Mouse (Mus musculus) left cerebral cortex, adult 9 months (tissue): Measurements from ENCODE around the gene Iqca.

Source experiments
- DNase-seq, 2 experiments: peaks; one replicate each; pipeline ENCODE4 v3.0.0; 2022; ENCODE audit warnings: low spot score in 2 of 2

The Iqca gene

DNA sequence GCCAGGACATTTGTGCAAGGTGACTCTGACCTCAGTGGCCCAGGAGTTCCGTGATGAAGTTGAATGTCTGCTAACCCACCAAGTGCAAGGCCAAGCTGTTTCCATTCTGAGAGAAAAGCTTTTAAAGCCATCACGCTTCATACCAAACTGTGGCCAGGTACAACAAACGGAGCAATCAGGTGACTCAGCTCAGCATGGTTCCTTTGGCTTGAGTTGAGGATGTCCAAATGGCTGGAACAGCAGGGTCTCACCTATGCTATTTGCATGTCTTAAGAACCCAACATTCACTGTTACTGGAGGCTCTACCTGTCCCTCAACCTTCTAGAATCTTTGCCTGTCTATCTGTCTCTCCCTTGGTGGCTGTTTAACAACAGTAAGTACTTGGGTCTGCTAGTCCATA, 93.1 kb downstream of the Iqca start:
- no peak for DNase-seq

DNA sequence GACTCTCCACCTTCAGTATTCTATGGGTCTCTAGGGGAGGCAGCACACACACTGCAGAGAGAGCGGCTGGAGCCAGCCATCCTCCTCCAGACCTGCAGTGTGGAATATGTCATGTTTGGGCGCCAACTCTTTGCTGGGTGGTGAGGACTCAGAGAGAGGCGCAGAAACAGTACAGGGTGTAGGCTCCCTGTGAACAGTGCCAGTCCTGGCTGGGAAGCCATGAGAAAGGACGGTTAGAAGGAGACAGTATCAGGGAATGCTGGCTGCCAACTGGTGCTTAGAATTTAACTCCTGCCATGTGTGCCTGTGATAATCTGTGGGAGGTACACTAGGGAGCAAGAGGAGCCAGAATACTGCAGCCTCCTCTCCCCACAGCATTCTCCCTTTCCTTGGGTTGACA, 98.2 kb downstream of the Iqca start:
- DNase-seq: peak; percentile 44 to 73

DNA sequence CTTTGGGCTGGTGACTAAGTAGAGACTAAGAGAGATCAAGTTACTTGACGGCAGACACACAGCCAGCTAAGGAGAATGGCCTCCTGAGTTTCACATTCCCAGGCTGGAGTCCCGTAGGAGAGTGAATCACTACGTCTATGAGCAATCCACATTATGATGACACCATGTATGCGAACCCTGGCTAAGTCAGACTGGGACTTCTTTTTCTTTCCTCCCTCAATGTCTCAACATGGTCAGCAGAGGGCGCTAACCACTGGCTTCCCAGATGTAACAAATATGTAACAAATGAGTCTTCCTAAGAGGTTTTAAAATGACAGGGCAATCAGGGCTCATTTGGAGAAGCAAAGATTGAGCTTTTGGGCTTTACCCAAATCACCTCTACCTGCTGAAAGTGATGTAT, 101.9 kb downstream of the Iqca start:
- peak in 1 of 2 experiments; percentile 51 for DNase-seq

DNA sequence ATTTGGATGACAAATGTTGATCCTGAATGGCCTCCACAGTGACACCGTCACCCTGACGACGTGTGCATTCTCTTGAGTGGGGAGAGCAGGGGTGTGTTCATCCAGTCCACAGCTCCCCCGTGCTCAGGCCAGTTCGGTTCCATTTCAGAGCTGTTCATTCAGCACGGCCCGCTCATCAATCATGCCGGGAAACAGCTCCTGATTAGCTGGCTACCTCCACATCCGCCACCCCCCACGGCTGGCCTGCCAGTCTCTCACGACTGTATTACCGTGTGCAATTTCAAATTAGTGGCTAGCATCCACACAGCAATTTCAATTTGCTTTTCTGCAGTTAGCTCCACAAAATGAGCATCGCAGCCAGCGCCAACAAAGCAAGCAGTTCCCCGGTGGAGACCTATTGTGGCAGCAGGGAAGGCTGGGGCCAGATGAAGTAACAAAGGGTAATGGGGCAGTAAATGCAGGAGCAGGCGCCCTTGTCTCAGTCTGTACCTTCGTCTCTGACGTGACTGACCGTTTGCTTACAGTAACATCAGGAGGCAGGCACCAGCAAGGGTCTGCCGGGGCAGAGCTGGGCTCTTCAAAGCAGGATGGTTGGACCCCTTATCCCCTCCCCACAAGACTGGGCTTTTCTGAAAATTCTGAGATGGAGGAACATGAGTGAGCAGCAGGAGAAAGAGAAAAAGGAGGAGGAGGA, 103.0 kb downstream of the Iqca start:
- no peak for DNase-seq

DNA sequence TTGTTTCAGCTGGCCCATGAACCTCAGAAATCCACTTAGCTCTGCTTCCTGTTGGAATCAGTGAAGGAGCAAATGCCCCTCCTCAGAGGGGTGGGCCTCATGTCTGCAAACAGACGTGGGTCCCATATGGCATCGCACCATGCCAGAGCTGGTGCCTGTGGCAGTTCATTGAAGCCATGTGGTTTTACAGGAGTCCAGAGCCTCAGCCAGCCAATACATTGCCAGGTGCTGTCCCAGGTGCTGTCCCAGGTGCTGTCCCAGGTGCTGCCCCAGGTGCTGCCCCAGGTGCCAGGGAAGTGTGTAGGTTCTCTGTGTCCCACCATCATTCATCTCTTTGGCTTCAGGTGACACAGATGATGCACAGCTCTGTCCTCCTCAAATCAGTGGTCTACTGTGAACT, 124.9 kb downstream of the Iqca start:
- no peak for DNase-seq

DNA sequence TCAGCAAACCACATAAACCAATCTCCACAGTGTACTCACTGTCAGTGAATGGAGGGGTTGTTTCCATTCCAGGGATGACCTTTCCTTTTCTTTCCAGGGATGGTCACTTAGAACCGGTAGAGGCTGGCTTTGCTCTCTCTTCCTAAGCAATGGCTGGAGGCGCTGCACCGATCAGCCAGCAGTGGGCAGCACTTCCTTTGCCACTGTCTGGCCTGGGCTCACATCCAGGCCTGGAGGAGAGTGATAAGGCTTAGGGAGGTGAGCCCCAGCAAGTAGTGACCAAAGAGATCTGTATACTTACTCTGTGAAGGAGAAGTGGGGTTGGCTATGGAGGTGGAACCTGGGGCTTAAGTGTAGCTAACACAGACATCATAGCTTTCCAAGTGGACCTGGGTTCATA, 126.3 kb downstream of the Iqca start:
- DNase-seq: peak in 1 of 2 experiments; percentile 13

DNA sequence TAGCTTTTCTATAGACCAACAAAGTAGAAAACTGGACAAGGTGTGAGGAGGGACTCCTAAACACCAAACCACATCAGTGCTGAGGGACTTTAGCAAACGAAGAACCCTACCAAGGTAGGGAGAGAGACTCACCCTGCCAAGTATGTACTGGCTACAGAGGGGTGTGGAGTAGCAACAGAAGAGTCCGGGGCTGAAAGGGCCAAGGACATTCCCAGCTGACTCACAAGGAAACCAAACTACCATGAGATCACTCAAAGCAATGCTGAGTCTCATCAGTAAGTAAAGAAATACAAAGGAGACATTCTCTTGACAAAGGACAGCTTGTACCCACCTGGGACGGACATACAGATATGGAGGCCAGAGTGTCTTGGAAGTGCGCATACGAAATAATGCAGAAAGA, 132.9 kb downstream of the Iqca start:
- DNase-seq: no peak

DNA sequence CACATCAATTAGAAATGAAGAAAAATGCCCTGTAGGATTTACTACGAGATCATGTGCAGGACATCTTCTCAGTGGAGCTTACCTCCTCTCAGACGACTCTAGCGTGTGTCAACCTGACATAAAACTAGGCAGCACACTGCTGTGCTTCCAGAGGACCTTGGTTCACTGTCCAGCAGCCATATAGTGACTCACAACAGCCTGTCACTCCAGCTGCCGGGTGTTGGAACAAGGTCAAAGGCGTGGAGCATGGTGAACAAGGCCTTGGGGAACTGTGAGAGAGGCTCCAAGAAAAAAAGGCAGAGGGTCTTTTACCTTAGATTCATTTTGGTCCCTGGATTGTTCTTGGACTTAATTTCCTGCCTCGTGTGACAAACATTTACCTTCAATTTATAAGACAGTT, 135.1 kb downstream of the Iqca start:
- no peak for DNase-seq

DNA sequence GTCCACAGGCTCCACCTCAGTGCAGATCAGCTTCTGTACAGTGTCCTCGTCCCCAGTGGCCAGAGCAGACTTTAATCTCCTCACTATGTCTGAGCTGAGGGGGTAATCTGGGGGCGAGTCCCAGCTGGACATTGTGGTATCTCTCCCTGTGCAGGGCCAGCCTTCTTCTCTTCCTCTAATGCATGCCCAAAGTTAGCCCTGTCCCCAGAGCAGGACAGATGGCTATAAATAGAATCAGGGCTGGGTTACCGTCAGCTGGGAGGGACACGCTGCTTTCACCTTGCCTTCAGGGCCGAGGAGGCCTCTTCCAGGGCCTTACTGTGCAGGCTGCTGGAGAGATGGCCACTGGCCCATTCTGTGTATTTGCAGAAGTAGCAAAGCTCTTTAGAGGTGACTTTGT, 138.8 kb downstream of the Iqca start, which contains the start of gene Asb18:
Gene Asb18, minus strand, starts transcription at position 221 of the 400 bp plus-strand sequence.
- DNase-seq: no peak

DNA sequence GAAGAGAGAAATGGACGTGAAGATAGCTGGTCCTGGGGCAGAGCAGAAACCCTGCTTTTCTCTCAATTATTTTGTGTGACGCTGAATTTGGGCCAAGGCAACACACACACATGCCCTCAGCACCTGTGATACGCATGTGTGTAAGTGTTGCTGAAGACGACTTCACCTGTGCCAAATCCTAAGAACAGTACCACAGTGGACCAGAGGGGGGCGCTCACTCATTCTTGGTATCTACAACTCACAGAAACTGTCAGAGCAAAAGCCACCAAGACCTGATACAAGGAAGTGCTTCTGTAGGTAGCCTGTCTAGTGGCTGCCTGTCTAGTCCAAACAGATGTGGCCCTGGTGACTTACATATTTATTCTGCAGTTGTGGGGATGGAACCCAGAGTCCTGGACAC, 139.9 kb downstream of the Iqca start:
- no peak for DNase-seq

DNA sequence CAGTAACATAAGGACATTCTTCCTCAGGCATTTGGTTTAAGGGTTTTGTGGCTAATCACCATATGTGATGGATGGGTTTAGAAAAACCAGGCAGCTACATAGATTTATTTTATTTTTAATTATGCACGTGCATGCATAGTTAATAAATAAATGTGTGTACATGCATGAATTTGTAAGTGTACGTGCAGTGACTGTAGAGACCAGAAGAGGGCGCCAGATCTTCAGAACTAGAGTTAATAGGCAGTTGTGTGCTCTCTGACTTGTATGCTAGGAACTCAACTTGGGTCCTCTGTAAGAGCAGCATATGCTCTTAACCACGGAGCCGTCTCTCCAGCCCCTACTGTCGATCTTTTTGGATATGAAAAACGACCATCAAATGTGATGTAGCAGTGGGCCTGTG, 140.4 kb downstream of the Iqca start:
- no peak for DNase-seq

DNA sequence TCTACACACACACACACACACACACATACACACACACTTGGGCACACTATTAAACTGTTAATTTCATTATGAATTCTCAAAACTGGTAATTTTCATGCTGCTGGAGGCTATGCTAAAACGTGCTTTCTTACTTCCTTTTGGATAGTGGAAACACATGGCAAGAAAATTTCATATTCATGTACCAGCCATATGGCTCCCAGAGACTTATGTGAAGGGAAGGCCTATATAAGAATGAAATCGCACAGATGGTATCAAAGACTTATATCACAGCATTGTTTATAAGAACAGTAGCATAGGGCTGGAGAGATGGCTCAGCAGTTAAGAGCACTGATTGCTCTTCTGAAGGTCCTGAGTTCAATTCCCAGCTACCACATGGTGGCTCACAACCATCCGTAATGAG, 141.0 kb downstream of the Iqca start:
- DNase-seq: no peak

DNA sequence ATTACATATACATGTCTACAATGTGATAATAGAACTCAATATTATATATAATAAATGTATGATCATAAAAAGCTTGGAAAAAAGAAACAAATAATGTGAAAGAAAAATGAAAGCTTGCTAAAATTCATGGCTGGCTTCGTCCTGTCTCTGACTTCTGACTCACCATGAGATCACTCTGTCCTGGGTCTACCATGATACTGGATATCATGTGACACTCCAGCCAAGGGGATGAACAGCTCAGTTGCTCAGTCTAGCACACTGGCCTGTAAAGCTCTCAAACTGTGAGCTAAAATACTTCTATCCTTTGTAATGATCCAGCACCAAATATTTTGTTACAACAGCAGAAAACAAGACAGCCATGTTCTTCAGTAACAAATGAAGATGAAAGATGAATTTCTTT, 143.1 kb downstream of the Iqca start:
- DNase-seq: no peak

DNA sequence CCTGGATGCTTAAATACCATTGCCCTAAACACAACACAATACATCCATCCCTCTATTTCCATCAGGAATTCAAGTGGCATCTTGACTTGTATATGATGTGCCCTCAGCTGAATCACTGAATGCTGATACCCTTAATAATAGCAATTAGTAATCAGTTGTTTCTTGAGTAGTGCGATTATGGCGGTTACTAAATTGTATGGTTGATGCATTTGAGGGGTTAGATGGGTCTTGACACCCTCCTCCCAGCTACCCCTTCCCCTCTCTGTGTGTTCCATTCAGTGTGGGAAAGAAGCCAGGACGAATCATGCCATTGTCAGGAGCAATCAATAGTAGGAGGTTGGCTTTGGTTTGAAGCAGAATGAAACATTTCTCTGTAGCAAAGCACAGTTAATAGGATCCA, 144.0 kb downstream of the Iqca start:
- DNase-seq: no peak

DNA sequence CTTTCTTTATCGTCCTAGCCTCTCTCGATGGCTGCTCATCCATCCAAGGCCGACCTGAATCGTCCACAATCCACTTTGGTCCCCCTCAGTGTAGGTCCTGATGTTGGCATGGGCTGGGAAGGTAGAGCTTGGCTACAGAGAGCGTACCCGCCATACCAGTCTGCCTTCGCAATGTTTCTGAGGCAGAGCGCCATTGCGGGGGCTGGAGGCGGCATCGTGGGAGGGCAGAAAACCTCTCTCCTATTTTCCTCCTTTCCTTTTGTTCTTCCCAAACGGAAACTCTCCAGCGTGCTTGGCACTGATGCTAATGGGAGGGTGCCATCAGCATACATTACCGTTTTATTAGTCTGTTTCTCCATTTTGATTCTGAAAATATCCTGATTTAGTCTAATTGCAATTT, 146.5 kb downstream of the Iqca start:
- DNase-seq: peak in 1 of 2 experiments; percentile 39

DNA sequence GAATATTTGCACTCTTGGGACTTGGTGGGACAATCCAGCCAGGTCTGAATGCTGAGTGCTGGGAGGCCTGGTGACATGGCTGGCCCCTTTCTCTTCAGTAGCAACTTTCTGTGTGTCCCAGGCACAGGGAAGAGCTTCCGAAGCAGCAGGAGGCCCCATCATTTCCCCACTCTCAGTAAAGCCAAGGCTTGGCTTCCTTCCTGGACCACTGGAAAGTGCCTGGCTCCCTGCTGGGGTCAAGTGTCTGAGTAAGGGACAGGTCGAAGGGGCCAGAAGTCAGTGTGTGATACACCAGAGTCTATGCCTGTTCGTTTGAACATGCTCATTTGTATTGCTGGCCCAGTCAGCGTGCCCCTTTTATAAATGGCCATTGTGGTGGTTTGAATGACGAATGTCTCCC, 152.2 kb downstream of the Iqca start:
- no peak for DNase-seq

DNA sequence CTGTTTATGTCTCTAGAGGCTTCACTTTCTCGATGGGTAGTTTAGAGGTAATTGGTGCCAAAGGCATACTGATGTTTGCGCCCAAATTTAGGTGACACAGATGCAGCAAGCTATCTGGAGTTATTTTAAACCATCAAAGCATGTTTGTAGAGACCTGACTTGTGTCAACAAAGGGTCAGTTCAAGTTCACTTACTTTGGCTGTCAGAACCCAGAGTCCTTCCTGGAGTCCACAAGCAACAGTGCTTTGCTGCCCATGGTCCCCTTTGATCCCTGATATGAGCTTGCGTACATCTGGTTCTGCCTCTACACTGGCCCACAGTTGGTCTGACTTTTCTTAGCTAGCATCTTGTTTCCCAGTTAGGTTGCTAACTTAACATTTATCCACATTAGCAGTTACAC, 153.3 kb downstream of the Iqca start:
- DNase-seq: no peak

DNA sequence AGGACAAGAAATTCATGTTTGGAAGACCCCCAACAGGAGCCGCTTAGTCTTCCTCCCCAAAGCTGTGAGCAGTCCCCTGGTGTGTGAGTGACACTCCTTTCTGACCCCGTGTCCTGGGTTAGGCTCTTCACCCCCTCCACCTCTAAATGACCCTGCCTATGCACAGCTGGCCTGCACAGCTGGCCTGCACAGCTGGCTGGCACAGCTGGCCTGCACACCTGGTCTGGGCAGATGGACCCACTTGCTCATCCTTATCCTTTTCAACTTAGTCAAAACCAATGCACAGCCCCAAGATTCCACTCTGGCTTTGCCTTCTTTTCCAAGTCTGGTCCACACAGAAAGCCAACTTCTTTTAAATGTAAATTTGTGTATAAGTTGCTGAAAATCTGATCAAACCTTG, 154.5 kb downstream of the Iqca start:
- no peak for DNase-seq

DNA sequence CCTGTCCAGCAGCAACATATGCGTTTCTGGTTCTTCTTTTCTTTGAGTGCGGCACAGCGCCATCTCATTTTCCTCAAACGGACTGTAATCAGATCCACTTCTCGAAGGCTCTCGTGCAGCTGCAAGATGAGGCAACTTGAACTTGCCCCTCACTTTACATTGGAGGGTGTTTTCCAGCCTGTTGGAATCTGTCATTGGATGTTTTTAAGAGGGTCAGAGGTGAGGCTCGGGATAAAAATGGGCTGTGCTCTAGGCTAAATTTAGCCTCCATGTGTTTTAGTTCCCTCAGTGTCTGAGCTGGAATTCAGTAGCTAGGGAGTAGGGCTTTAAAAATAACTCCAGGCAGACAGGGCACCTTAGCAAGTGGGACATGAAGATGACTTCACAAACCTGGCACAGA, 155.1 kb downstream of the Iqca start:
- no peak for DNase-seq

DNA sequence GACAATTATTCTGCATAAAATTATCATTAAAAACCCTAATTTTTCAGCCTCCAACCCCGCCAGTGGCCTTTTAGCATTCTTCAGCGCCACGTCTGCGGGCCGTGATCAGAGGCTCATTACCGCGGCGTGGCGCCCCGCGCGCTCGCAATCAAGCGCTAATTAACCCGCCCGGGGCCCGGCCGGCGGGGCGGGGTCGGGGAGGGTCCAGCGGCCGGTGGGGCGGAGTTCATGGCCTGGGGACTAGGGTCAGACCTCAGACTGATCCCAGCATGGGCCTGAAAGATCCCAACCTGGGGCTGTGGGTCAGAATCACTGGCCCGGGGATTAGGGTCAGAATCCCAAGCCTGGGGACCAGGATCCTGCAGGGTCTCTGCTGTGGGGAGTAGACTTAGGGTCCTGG, 160.9 kb downstream of the Iqca start:
- no peak for DNase-seq
